Mouse (Mus musculus) C2C12 (cell line): ENCODE measurements around the gene Speer4c. TPM values are rescaled to one million over a fixed set of nuclear protein-coding genes. Genes with fewer than 3 reads are reported as not detected.
"Not testable (repeated sequence)": the region's sequence is repeated elsewhere in the genome, so short reads cannot be mapped to it uniquely, and the experiment has no call there.

Source experiments
- H3K27me3 ChIP-seq: one replicate; pipeline ENCODE4 v1.6.1; 2011; ENCODE audit not compliant: control insufficient read depth, insufficient read depth, insufficient read length
- H3K36me3 ChIP-seq: one replicate; pipeline ENCODE4 v1.6.1; 2011; ENCODE audit not compliant: control insufficient read depth, insufficient read depth
- H3K4me3 ChIP-seq: one replicate; pipeline ENCODE4 v1.5.1; 2011; ENCODE audit warnings: mild to moderate bottlenecking, control low read depth; ENCODE audit not compliant: poor library complexity, insufficient read depth, severe bottlenecking
- H3K79me2 ChIP-seq: one replicate; pipeline ENCODE4 v1.6.1; 2011; ENCODE audit not compliant: control insufficient read depth, insufficient read depth
- H3K79me3 ChIP-seq: one replicate; pipeline ENCODE4 v1.6.1; 2011; ENCODE audit warnings: low read depth, control low read depth
- H3ac ChIP-seq: one replicate; pipeline ENCODE3; 2011; ENCODE audit warnings: low read depth; ENCODE audit not compliant: control insufficient read depth, insufficient read length
- polyA plus RNA-seq: library from polyadenylated mRNA; unstranded; fragments of >200 nt; fragmentation: generic; extraction: Trizol; gene quantifications from one replicate; pipeline ENCODE4 v1.2.1, GENCODE M21; 2012; ENCODE audit warnings: missing spikeins

The Speer4c gene
- polyA plus RNA-seq, 1 experiment: not detected

- not testable (repeated sequence) for H3K36me3 ChIP-seq, H3ac ChIP-seq, H3K4me3 ChIP-seq, H3K79me2 ChIP-seq, H3K79me3 ChIP-seq, H3K27me3 ChIP-seq
Measured at GRCm38 (mm10) chr5:15681301-15682035, 32.6 kb downstream of the Speer4c start.

GRCm38 (mm10) chr5:15679980-15680949 is 33.8 kb downstream of the Speer4c start:
- H3ac ChIP-seq, H3K79me3 ChIP-seq, H3K79me2 ChIP-seq, H3K27me3 ChIP-seq, H3K36me3 ChIP-seq, H3K4me3 ChIP-seq: not testable (repeated sequence)

- H3K79me3 ChIP-seq, H3K4me3 ChIP-seq, H3K27me3 ChIP-seq, H3K36me3 ChIP-seq, H3K79me2 ChIP-seq, H3ac ChIP-seq: not testable (repeated sequence)
Measured at GRCm38 (mm10) chr5:15678907-15679306, 35.2 kb downstream of the Speer4c start.

GRCm38 (mm10) chr5:15677750-15678149 is 36.3 kb downstream of the Speer4c start:
- H3K27me3 ChIP-seq, H3ac ChIP-seq, H3K4me3 ChIP-seq, H3K79me3 ChIP-seq, H3K79me2 ChIP-seq, H3K36me3 ChIP-seq: not testable (repeated sequence)

- not testable (repeated sequence) for H3K4me3 ChIP-seq, H3K79me2 ChIP-seq, H3ac ChIP-seq, H3K79me3 ChIP-seq, H3K36me3 ChIP-seq, H3K27me3 ChIP-seq
Measured at GRCm38 (mm10) chr5:15674429-15675244, 39.4 kb downstream of the Speer4c start.

- not testable (repeated sequence) for H3K36me3 ChIP-seq, H3K27me3 ChIP-seq, H3K79me2 ChIP-seq, H3K79me3 ChIP-seq, H3ac ChIP-seq, H3K4me3 ChIP-seq
Measured at GRCm38 (mm10) chr5:15673989-15674388, 40.1 kb downstream of the Speer4c start.

GRCm38 (mm10) chr5:15670789-15671188 is 43.3 kb downstream of the Speer4c start:
- not testable (repeated sequence) for H3K79me3 ChIP-seq, H3K36me3 ChIP-seq, H3K27me3 ChIP-seq, H3K4me3 ChIP-seq, H3ac ChIP-seq, H3K79me2 ChIP-seq

- not testable (repeated sequence) for H3ac ChIP-seq, H3K27me3 ChIP-seq, H3K79me2 ChIP-seq, H3K79me3 ChIP-seq, H3K36me3 ChIP-seq, H3K4me3 ChIP-seq
Measured at GRCm38 (mm10) chr5:15663847-15664246, 50.2 kb downstream of the Speer4c start.

Other genes with a start within 250 kb of the Speer4c start
- gene Gm21149, start 237.7 kb downstream of the Speer4c start, polyA plus RNA-seq: 0.18 TPM
- not detected for gene Gm21190, start 185.0 kb downstream of the Speer4c start, polyA plus RNA-seq
- 0.04 TPM for gene Gm21083, start 136.9 kb downstream of the Speer4c start, polyA plus RNA-seq
- gene Speer4d, start 95.2 kb downstream of the Speer4c start, polyA plus RNA-seq: not detected
- not detected for gene 4930572O03Rik, start 57.2 kb downstream of the Speer4c start, polyA plus RNA-seq
- 20.4 TPM for gene Cacna2d1, start 220.4 kb upstream of the Speer4c start, polyA plus RNA-seq